Mouse (Mus musculus) layer of hippocampus, adult 6 months (tissue): ENCODE data around the gene Gpx4. TPM values are rescaled to one million over a fixed set of nuclear protein-coding genes. Genes with fewer than 3 reads are reported as not detected.

ENCODE experiments used
- long read RNA-seq, 2 experiments: library from polyadenylated mRNA; unstranded; transcript quantifications; one replicate each; pipeline ENCODE4 v2.0.0; 2019 to 2020
- polyA plus RNA-seq: library from polyadenylated mRNA; unstranded; fragments of <200 nt; fragmentation: Nextera tagmentation; gene quantifications from 2 replicates; pipeline ENCODE4 v1.2.3, GENCODE M21; 2021

Gene Gpx4
- polyA plus RNA-seq, result 945 and 1,045 TPM in 2 replicates
- long read RNA-seq, experiment 1, transcript Gpx4-202 (7 exons, 959 nt), result major isoform, 605 of 638 reads
- long read RNA-seq, experiment 1, transcript Gpx4-207 (6 exons, 735 nt), result minor isoform, 5 of 638 reads
- long read RNA-seq, experiment 1, partial matches to known transcripts, result 18 of 638 reads
- long read RNA-seq, experiment 1, other reads (novel, unspliced or antisense), result 9 of 638 reads
- long read RNA-seq, experiment 2, transcript Gpx4-202 (7 exons, 959 nt), result major isoform, 165 of 173 reads
- long read RNA-seq, experiment 2, partial matches to known transcripts, result 1 of 173 reads
- long read RNA-seq, experiment 2, other reads (novel, unspliced or antisense), result 2 of 173 reads

GRCm38 (mm10) chr10:80047041-80047565 lies at the start of gene Gpx4:
Gene Gpx4, plus strand, starts transcription at chr10:80047166.

GRCm38 (mm10) chr10:80016511-80016910 lies 30.5 kb upstream of the Gpx4 start, which contains the start of gene Arhgap45:
Gene Arhgap45, plus strand, starts transcription at chr10:80016653.

GRCm38 (mm10) chr10:80039559-80039979 lies 7.4 kb upstream of the Gpx4 start, which contains the start of gene Polr2e:
Gene Polr2e, minus strand, starts transcription at chr10:80039795.

GRCm38 (mm10) chr10:80105460-80105859 lies 58.5 kb downstream of the Gpx4 start, which contains the start of gene Sbno2:
Gene Sbno2, minus strand, starts transcription at chr10:80105571.

Other genes with a start within 250 kb of the Gpx4 start
- 0.15 and 0.28 TPM in 2 replicates for gene Misp, start 226.2 kb upstream of the Gpx4 start, polyA plus RNA-seq
- 17.4 and 20.4 TPM in 2 replicates for gene Ptbp1, start 192.7 kb upstream of the Gpx4 start, polyA plus RNA-seq
- 4.5 and 6.4 TPM in 2 replicates for gene Prtn3, start 172.7 kb upstream of the Gpx4 start, polyA plus RNA-seq
- gene Plppr3, start 172.5 kb upstream of the Gpx4 start, polyA plus RNA-seq, result 35.4 and 44.1 TPM in 2 replicates
- not detected in 2 replicates for gene Elane, start 160.9 kb upstream of the Gpx4 start, polyA plus RNA-seq
- not detected in 2 replicates for gene Cfd, start 156.3 kb upstream of the Gpx4 start, polyA plus RNA-seq
- 44.2 and 50.2 TPM in 2 replicates for gene Med16, start 138.2 kb upstream of the Gpx4 start, polyA plus RNA-seq
- gene Gm26602, start 136.3 kb upstream of the Gpx4 start, polyA plus RNA-seq, result not detected in 2 replicates
- 4.1 and 4.4 TPM in 2 replicates for gene Kiss1r, start 130.2 kb upstream of the Gpx4 start, polyA plus RNA-seq
- gene R3hdm4, start 126.0 kb upstream of the Gpx4 start, polyA plus RNA-seq, result 232 and 239 TPM in 2 replicates
- 0.87 and 1.7 TPM in 2 replicates for gene Arid3a, start 120.1 kb upstream of the Gpx4 start, polyA plus RNA-seq
- gene Wdr18, start 87.0 kb upstream of the Gpx4 start, polyA plus RNA-seq, result 87.4 and 87.9 TPM in 2 replicates
- gene Grin3b, start 76.5 kb upstream of the Gpx4 start, polyA plus RNA-seq, result 0.06 and 0.11 TPM in 2 replicates
- gene Tmem259, start 62.8 kb upstream of the Gpx4 start, polyA plus RNA-seq, result 11.9 and 12.3 TPM in 2 replicates
- 12.4 and 13.3 TPM in 2 replicates for gene Cnn2, start 58.6 kb upstream of the Gpx4 start, polyA plus RNA-seq
- 1.3 and 1.6 TPM in 2 replicates for gene Abca7, start 50.7 kb upstream of the Gpx4 start, polyA plus RNA-seq
- 1.6 and 1.7 TPM in 2 replicates for gene Arhgap45, start 30.5 kb upstream of the Gpx4 start, polyA plus RNA-seq
- 232 and 241 TPM in 2 replicates for gene Polr2e, start 7.4 kb upstream of the Gpx4 start, polyA plus RNA-seq
- 2.8 and 3.1 TPM in 2 replicates for gene Sbno2, start 58.4 kb downstream of the Gpx4 start, polyA plus RNA-seq
- 16.5 and 18.4 TPM in 2 replicates for gene Stk11, start 68.6 kb downstream of the Gpx4 start, polyA plus RNA-seq
- 943 and 1,004 TPM in 2 replicates for gene Atp5d, start 91.5 kb downstream of the Gpx4 start, polyA plus RNA-seq
- gene Cbarp, start 93.7 kb downstream of the Gpx4 start, polyA plus RNA-seq, result 55.5 and 72.9 TPM in 2 replicates
- gene Midn, start 101.1 kb downstream of the Gpx4 start, polyA plus RNA-seq, result 8.3 and 11.7 TPM in 2 replicates
- 162 and 186 TPM in 2 replicates for gene Cirbp, start 118.8 kb downstream of the Gpx4 start, polyA plus RNA-seq
- gene 1600002K03Rik, start 125.8 kb downstream of the Gpx4 start, polyA plus RNA-seq, result 10.6 and 11.0 TPM in 2 replicates
- gene Efna2, start 132.3 kb downstream of the Gpx4 start, polyA plus RNA-seq, result 7.4 and 8.6 TPM in 2 replicates
- gene Mum1, start 179.3 kb downstream of the Gpx4 start, polyA plus RNA-seq, result 22.1 and 23.6 TPM in 2 replicates
- 865 and 922 TPM in 2 replicates for gene Ndufs7, start 202.0 kb downstream of the Gpx4 start, polyA plus RNA-seq
- gene Gamt, start 213.8 kb downstream of the Gpx4 start, polyA plus RNA-seq, result 51.8 and 54.3 TPM in 2 replicates
- 3.0 and 3.1 TPM in 2 replicates for gene Dazap1, start 214.3 kb downstream of the Gpx4 start, polyA plus RNA-seq
- 2,763 and 3,004 TPM in 2 replicates for gene Rps15, start 245.3 kb downstream of the Gpx4 start, polyA plus RNA-seq
- gene Apc2, start 248.8 kb downstream of the Gpx4 start, polyA plus RNA-seq, result 15.7 and 18.9 TPM in 2 replicates